Mouse (Mus musculus) intestine, postnatal 0 days (tissue): ENCODE data around the gene Ankrd17. TPM values are rescaled to one million over a fixed set of nuclear protein-coding genes. Genes with fewer than 3 reads are reported as not detected.

Experiments used
- ATAC-seq: fragments of 200-750 bp; cut with Nextera tagmentation; 2 replicates; pipeline ENCODE4 v1.8.0; 2017; ENCODE audit warnings: mild to moderate bottlenecking, moderate TSS enrichment, moderate library complexity
- H3K27ac ChIP-seq: fragments of 300-500 bp; sonication (generic); 2 replicates; pipeline ENCODE4 v1.5.1; 2014; ENCODE audit warnings: mild to moderate bottlenecking, low read depth, low read length, moderate library complexity
- H3K27me3 ChIP-seq: fragments of 300-500 bp; sonication (generic); replicated peaks from 2 replicates; pipeline ENCODE4 v1.6.1; 2014; ENCODE audit warnings: low read length, mixed read lengths; ENCODE audit not compliant: control insufficient read depth, insufficient read depth
- H3K36me3 ChIP-seq: fragments of 300-500 bp; sonication (generic); 2 replicates; pipeline ENCODE4 v1.6.1; 2014; ENCODE audit warnings: mild to moderate bottlenecking, moderate library complexity; ENCODE audit not compliant: control insufficient read depth, insufficient read depth
- H3K4me1 ChIP-seq: fragments of 300-500 bp; sonication (generic); replicated peaks from 2 replicates; pipeline ENCODE4 v1.6.1; 2014; ENCODE audit warnings: antibody characterized with exemption, low read length, mixed read lengths; ENCODE audit not compliant: control insufficient read depth, insufficient read depth
- H3K4me2 ChIP-seq: fragments of 300-500 bp; sonication (generic); replicated peaks from 2 replicates; pipeline ENCODE4 v1.6.1; 2014; ENCODE audit warnings: low read depth, mild to moderate bottlenecking, moderate library complexity
- H3K4me3 ChIP-seq: fragments of 300-500 bp; sonication (generic); 2 replicates; pipeline ENCODE4 v1.5.1; 2014; ENCODE audit warnings: low read depth, low read length
- H3K9ac ChIP-seq: fragments of 300-500 bp; sonication (generic); 2 replicates; pipeline ENCODE4 v1.6.1; 2014; ENCODE audit warnings: mild to moderate bottlenecking, low read depth, low read length
- H3K9me3 ChIP-seq: fragments of 300-500 bp; sonication (generic); 2 replicates; pipeline ENCODE4 v1.6.1; 2016; ENCODE audit warnings: mixed run types; ENCODE audit not compliant: control insufficient read depth
- CTCF ChIP-seq: sonication (generic); IDR thresholded peaks from 2 replicates; pipeline ENCODE4 v1.5.1; 2016; ENCODE audit warnings: low read depth, mild to moderate bottlenecking, control low read depth, antibody characterized with exemption, moderate library complexity
- WGBS: fragments of 180-500 bp; shearing (Covaris S2); extraction: QIAGEN DNeasy Blood & Tissue Kit; methylation state at CpG from one replicate; pipeline ENCODE4 v1.1.7; 2014; 5-methylcytosine and 5-hydroxymethylcytosine counted together
- polyA plus RNA-seq: library from polyadenylated mRNA; unstranded; fragments of >200 nt; fragmentation: Nextera tagmentation; extraction: Ambion mirVana; gene quantifications from 2 replicates; pipeline ENCODE4 v1.2.1, GENCODE M21; 2015

Ankrd17 gene
- polyA plus RNA-seq, 1 experiment from 2014 or later = 19.3 TPM

DNA sequence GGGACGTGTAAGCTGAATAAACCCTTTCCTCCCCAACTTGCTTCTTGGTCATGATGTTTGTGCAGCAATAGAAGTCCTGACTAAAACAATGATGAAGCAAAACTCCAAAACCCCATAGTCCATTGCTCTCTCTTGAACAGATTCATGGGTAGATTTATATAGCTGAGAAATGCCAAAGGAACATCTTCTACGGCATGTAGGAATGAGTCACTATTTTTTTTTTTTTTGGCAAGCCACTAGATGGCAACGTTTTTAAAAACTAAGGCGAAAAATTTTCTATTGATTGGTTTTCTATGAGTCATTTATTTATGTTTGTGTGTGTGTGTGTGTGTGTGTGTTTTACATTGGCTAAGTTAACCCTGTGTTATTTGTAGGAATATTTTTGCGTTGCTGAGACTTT lies 27.4 kb upstream of the Ankrd17 start:
- Histone ChIP-seq H3K9me3 (no peaks in the 10 kb centered on the region), H3K27ac (no peak overlapping the region), H3K4me1 (no peaks in the 10 kb centered on the region), H3K27me3 (no peaks in the 10 kb centered on the region), H3K4me2 (no peak overlapping the region), H3K4me3 (no peak overlapping the region), H3K9ac (no peak overlapping the region), H3K36me3 (no peaks in the 10 kb centered on the region)
- no peak for TF ChIP-seq CTCF
- WGBS = 52% methylated on average over 5 of the region's 5 CpGs
- no peak for ATAC-seq

DNA sequence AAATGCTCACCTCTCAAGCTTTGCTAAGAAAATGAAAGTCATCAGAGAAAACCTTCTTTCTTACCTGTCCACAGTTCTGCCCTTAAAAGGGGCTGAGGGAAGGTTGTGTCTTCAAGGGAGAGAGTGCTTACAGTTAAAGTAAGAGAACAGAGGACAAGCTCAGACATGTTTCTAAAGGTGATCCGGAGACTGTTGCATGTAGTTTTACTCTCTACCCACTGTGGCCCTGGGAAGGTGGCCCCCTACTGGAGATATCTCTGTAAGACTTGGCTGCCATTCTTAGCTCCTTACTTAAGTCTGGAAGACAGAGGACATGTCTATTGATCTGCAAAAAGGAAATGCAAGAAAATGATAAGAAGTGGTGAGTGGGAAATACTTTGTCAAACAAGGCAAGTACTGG lies 16.7 kb upstream of the Ankrd17 start:
- Histone ChIP-seq H3K27ac (no peak overlapping the region), H3K4me3 (no peak overlapping the region), H3K27me3 (no peaks in the 10 kb centered on the region), H3K4me1 (no peaks in the 10 kb centered on the region), H3K9me3 (no peaks in the 10 kb centered on the region), H3K9ac (no peak overlapping the region), H3K36me3 (no peaks in the 10 kb centered on the region), H3K4me2 (no peak overlapping the region)
- peak; percentile 68 for TF ChIP-seq CTCF
- ATAC-seq = no peak
- WGBS = 49% methylated on average over 1 of the region's 1 CpGs

DNA sequence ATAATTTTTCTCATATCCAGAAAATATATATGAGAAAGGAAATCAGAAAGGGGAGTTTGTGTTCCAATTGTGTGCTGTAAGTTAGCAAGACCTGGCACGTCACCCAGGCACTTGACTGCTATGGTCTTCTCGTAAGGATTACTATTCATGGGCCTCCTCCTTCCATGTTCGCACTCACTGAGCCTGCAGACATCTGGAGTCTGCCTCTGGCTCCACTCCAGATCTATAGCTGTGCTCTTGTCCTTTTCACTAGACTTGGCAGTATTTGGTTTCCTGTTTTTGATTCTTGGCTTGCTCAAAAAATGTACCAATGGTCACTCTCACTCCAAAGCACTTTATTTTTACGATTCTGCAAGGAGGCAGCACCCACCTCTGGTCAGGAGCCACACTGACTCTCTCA lies 15.1 kb upstream of the Ankrd17 start:
- no peak overlapping the region for H3K27ac ChIP-seq
- TF ChIP-seq CTCF = no peak
- WGBS = 62% methylated on average over 4 of the region's 4 CpGs
- no peaks in the 10 kb centered on the region for H3K9me3 ChIP-seq
- H3K4me2 ChIP-seq = no peak overlapping the region
- no peak for ATAC-seq
- no peak overlapping the region for H3K9ac ChIP-seq
- H3K4me3 ChIP-seq = no peak overlapping the region
- H3K36me3 ChIP-seq = no peaks in the 10 kb centered on the region
- H3K4me1 ChIP-seq = no peaks in the 10 kb centered on the region
- H3K27me3 ChIP-seq = no peaks in the 10 kb centered on the region

DNA sequence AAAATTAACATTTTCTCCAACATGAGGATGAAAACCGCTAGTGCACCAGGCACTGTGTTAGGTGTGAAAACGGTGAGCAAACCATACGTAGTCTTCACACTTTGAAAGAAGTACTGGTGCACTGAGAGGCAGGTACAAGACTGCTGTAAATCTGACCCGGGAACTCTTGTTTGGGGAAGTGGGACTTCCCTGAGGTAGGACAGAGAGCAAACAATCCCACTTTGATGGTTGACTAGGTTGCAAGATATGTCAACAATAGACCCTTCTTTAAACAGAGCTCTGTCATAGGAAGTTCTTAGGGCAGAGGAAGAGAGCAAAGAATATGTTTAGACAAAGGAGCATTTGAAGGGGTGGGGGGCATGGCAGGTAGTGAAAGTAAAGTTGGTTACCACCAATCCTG lies 7.3 kb upstream of the Ankrd17 start:
- H3K27ac ChIP-seq = no peak overlapping the region
- H3K4me2 ChIP-seq = no peak overlapping the region
- no peak for ATAC-seq
- no peaks in the 10 kb centered on the region for H3K9me3 ChIP-seq
- no peaks in the 10 kb centered on the region for H3K27me3 ChIP-seq
- H3K9ac ChIP-seq = no peak overlapping the region
- H3K4me1 ChIP-seq = no peaks in the 10 kb centered on the region
- H3K4me3 ChIP-seq = no peak overlapping the region
- no peak for TF ChIP-seq CTCF
- H3K36me3 ChIP-seq = no peaks in the 10 kb centered on the region
- WGBS = 74% methylated on average over 4 of the region's 4 CpGs

DNA sequence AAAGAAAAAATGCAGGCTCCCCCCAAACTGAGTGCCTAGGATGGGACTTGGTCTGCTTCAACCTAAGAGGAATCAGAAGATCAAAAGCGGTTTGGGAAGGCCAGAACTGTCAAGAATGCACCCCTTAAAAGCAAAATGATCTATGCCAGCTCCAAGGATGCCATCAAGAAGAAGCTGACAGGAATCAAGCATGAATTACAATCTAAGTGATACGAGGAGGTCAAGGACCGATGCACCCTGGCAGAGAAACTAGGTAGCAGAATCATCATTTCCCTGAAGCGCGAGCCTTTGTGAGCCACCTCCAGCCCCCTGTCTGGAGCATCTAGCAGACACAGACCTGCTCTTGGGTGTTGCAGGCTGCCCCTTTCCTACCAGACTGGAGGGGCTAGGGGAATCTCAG lies 4.0 kb upstream of the Ankrd17 start:
- Histone ChIP-seq H3K9ac (no peak overlapping the region), H3K4me1 (no peaks in the 10 kb centered on the region), H3K4me2 (no peak overlapping the region), H3K4me3 (no peak overlapping the region), H3K9me3 (no peaks in the 10 kb centered on the region), H3K36me3 (no peaks in the 10 kb centered on the region), H3K27me3 (no peaks in the 10 kb centered on the region), H3K27ac (no peak overlapping the region)
- ATAC-seq = no peak
- no peak for TF ChIP-seq CTCF
- 77% methylated on average over 5 of the region's 5 CpGs for WGBS

DNA sequence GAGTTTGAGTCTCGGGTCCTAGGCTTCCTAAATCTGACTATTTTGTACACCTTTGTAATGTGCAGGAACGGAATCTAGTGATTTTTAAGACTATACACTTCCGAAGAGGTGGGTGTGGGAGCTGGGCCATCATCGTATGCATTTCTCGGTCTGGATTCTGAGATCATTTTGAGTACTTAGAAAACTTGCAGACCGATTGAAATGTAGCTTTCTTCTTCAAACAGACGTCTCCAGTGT lies 608 bp upstream of the Ankrd17 start, which contains the start of gene Gm9958:
Gm9958 (plus strand) TSS at position 138 of the 237 bp plus-strand sequence.
- peak within 1 kb of the TSS; percentile 100 for H3K27ac ChIP-seq
- H3K9ac ChIP-seq = peak within 1 kb of the TSS; percentile 99
- no peaks in the 10 kb centered on the region; the same call in 1 of the 2 replicates for H3K4me1 ChIP-seq
- peak within 1 kb of the TSS; percentile 84 for H3K4me3 ChIP-seq
- no peaks in the 10 kb centered on the region; the same call in 1 of the 2 replicates for H3K36me3 ChIP-seq
- H3K27me3 ChIP-seq = no peaks in the 10 kb centered on the region
- 2% methylated on average over 7 of the region's 7 CpGs for WGBS
- ATAC-seq = no peak
- H3K9me3 ChIP-seq = no peaks in the 10 kb centered on the region
- TF ChIP-seq CTCF = no peak
- peak within 1 kb of the TSS; percentile 80 for H3K4me2 ChIP-seq
